Comparison of ENCODE assay signal across 12 mouse cellular contexts in genomic region chr11:115834033-115834432, GRCm38 (mm10). TPM values are rescaled to one million over a fixed set of nuclear protein-coding genes. Genes with fewer than 3 reads are reported as not detected.
DNase-seq lines count a peak whose midpoint lies in the region; ATAC-seq and TF ChIP-seq lines count a peak whose summit lies in the region.
"Had no signal": no experiment of that assay in that cellular context is flagged by ENCODE, and none has a peak within 500 bp of the region (broad histone marks: within the 10 kb centered on the region; RNA-seq: fewer than 3 reads in every experiment).

No protein-coding gene starts in this region.

- intact Hi-C loops in gastrocnemius, adult 2 months (cut with DNase I) = no loop called here

- no peak for ATAC-seq in lung, embryonic 14.5 days (ENCODE audit: insufficient read depth)
- ATAC-seq in kidney, postnatal 0 days (replicated peaks; ENCODE audit: low FRiP score, low read depth) = no peak
- no peak for ATAC-seq in stomach, embryonic 15.5 days (ENCODE audit: insufficient read depth, low FRiP score, low read depth)

- no peak for DNase-seq in gastrocnemius, adult 2 months
- no peak for DNase-seq in gastrocnemius, adult 8-10 months (ENCODE audit: low spot score in 2 of 2)
- no peak for DNase-seq in lung, embryonic 14.5 days
- DNase-seq in lung, postnatal 14 days = no peak
- no peak for DNase-seq in kidney, postnatal 0 days (ENCODE audit: low spot score)
- no peak for DNase-seq in gastrocnemius, postnatal 25 days
- DNase-seq in left cerebral cortex, adult 18-20 months (ENCODE audit: low spot score in 2 of 2) = no peak
- DNase-seq: adrenal gland, adult 2 months; embryo, embryonic 11 days; gastrocnemius, postnatal 36 days; lung, postnatal 10 days had no signal

- H3K36me3 ChIP-seq in lung, embryonic 14.5 days (ENCODE audit: insufficient read depth) = no peaks in the 10 kb centered on the region
- no peaks in the 10 kb centered on the region for H3K36me3 ChIP-seq in kidney, postnatal 0 days (ENCODE audit: insufficient read depth, low read length)
- H3K36me3 ChIP-seq in stomach, embryonic 15.5 days = no peaks in the 10 kb centered on the region

- WGBS in lung, embryonic 14.5 days = 67% methylated on average over 6 of the region's 6 CpGs
- WGBS in kidney, postnatal 0 days = 42% methylated on average over 6 of the region's 6 CpGs
- WGBS in stomach, embryonic 15.5 days = 74% methylated on average over 6 of the region's 6 CpGs

- H3K27me3 ChIP-seq in lung, embryonic 14.5 days (ENCODE audit: insufficient read depth, low read length) = no peaks in the 10 kb centered on the region
- no peaks in the 10 kb centered on the region for H3K27me3 ChIP-seq in kidney, postnatal 0 days (ENCODE audit: insufficient read depth, low read length)
- no peaks in the 10 kb centered on the region for H3K27me3 ChIP-seq in stomach, embryonic 15.5 days (replicated peaks)

- H3K4me3 ChIP-seq in gastrocnemius, adult 2 months = no peak overlapping the region
- H3K4me3 ChIP-seq in lung, embryonic 14.5 days (ENCODE audit: low read depth, low read length) = no peak overlapping the region
- no peak overlapping the region for H3K4me3 ChIP-seq in kidney, postnatal 0 days (replicated peaks; ENCODE audit: low read depth, low read length)
- H3K4me3 ChIP-seq in stomach, embryonic 15.5 days (replicated peaks) = no peak overlapping the region

- H3K4me2 ChIP-seq in lung, embryonic 14.5 days = no peak overlapping the region
- H3K4me2 ChIP-seq in kidney, postnatal 0 days (ENCODE audit: low read length) = peak overlapping the region; percentile 19; the same call in 1 of the 2 replicates
- peak overlapping the region; percentile 30; the same call in 1 of the 2 replicates for H3K4me2 ChIP-seq in stomach, embryonic 15.5 days

- H3K9ac ChIP-seq in lung, embryonic 14.5 days = no peak overlapping the region
- peak overlapping the region; percentile 47; the same call in 1 of the 2 replicates for H3K9ac ChIP-seq in kidney, postnatal 0 days (ENCODE audit: low read depth, low read length)
- H3K9ac ChIP-seq in stomach, embryonic 15.5 days = no peak overlapping the region

- peaks cover 38% of the 10 kb centered on the region for H3K4me1 ChIP-seq in lung, embryonic 14.5 days (ENCODE audit: insufficient read depth)
- H3K4me1 ChIP-seq in kidney, postnatal 0 days (replicated peaks; ENCODE audit: insufficient read depth, low read length) = peaks cover 72% of the 10 kb centered on the region
- H3K4me1 ChIP-seq in stomach, embryonic 15.5 days = peaks cover 64% of the 10 kb centered on the region

- no peaks in the 10 kb centered on the region for H3K9me3 ChIP-seq in lung, embryonic 14.5 days (ENCODE audit: low read depth, low read length)
- no peaks in the 10 kb centered on the region for H3K9me3 ChIP-seq in kidney, postnatal 0 days (replicated peaks; ENCODE audit: low read length)
- H3K9me3 ChIP-seq in stomach, embryonic 15.5 days = no peaks in the 10 kb centered on the region

- TF ChIP-seq CTCF in gastrocnemius, adult 2 months (IDR thresholded peaks at IDR 0.05) = no peak
- TF ChIP-seq CTCF in lung, embryonic 14.5 days (IDR thresholded peaks at IDR 0.05; ENCODE audit: low read depth) = no peak
- TF ChIP-seq CTCF in kidney, postnatal 0 days (IDR thresholded peaks at IDR 0.05; ENCODE audit: low read depth) = no peak

- H3K27ac ChIP-seq in gastrocnemius, adult 2 months = peak overlapping the region; percentile 74; the same call in 1 of the 2 replicates
- peak overlapping the region; percentile 91 for H3K27ac ChIP-seq in lung, embryonic 14.5 days (ENCODE audit: low read depth)
- peak overlapping the region; percentile 92 for H3K27ac ChIP-seq in kidney, postnatal 0 days
- peak overlapping the region; percentile 88 for H3K27ac ChIP-seq in stomach, embryonic 15.5 days

RNA-seq across cellular contexts. Expression of gene Llgl2, which starts 10.2 kb away (rescaled TPM):
- total RNA-seq in gastrocnemius, adult 2 months (2021) = 1 to 10 TPM; 8.3 to 9.8 TPM
- 10 to 100 TPM in 2 of 4 experiments, 1 to 10 TPM in 2; 6.6 to 20.8 (median 9.5) TPM for total RNA-seq in gastrocnemius, adult 8-10 months (2022)
- polyA plus RNA-seq in lung, embryonic 14.5 days (2014; fragmentation: Nextera tagmentation; extraction: Ambion mirVana) = 28.8 and 31.9 TPM in 2 replicates
- polyA plus RNA-seq in kidney, postnatal 0 days (2015; fragmentation: Nextera tagmentation; extraction: Ambion mirVana) = 54.5 and 61.2 TPM in 2 replicates
- 60.4 and 61.5 TPM in 2 replicates for polyA plus RNA-seq in stomach, embryonic 15.5 days (2015; fragmentation: Nextera tagmentation; extraction: Ambion mirVana)
- total RNA-seq in gastrocnemius, postnatal 25 days (2021) = 1 to 10 TPM; 7.8 to 9.0 TPM
- 1 to 10 TPM; 3.6 to 4.5 TPM for total RNA-seq in left cerebral cortex, adult 18-20 months (2021)

RNA-seq across cellular contexts. Expression of gene Tsen54, which starts 19.5 kb away (rescaled TPM):
- 1 to 10 TPM; 6.2 to 6.9 TPM for total RNA-seq in gastrocnemius, adult 2 months (2021)
- total RNA-seq in gastrocnemius, adult 8-10 months (2022) = 1 to 10 TPM; 4.8 to 7.2 (median 5.7) TPM
- 31.5 and 35.0 TPM in 2 replicates for polyA plus RNA-seq in lung, embryonic 14.5 days (2014; fragmentation: Nextera tagmentation; extraction: Ambion mirVana)
- polyA plus RNA-seq in kidney, postnatal 0 days (2015; fragmentation: Nextera tagmentation; extraction: Ambion mirVana) = 34.7 and 36.2 TPM in 2 replicates
- polyA plus RNA-seq in stomach, embryonic 15.5 days (2015; fragmentation: Nextera tagmentation; extraction: Ambion mirVana) = 28.2 and 30.6 TPM in 2 replicates
- total RNA-seq in gastrocnemius, postnatal 25 days (2021) = 1 to 10 TPM; 3.2 to 7.5 TPM
- total RNA-seq in left cerebral cortex, adult 18-20 months (2021) = 10 to 100 TPM; 14.0 to 14.5 TPM

RNA-seq across cellular contexts. Expression of gene Caskin2, which starts 20.6 kb away (rescaled TPM):
- 10 to 100 TPM; 14.5 to 19.2 TPM for total RNA-seq in gastrocnemius, adult 2 months (2021)
- total RNA-seq in gastrocnemius, adult 8-10 months (2022) = 10 to 100 TPM; 11.6 to 14.6 (median 12.3) TPM
- polyA plus RNA-seq in lung, embryonic 14.5 days (2014; fragmentation: Nextera tagmentation; extraction: Ambion mirVana) = 21.0 and 23.0 TPM in 2 replicates
- polyA plus RNA-seq in kidney, postnatal 0 days (2015; fragmentation: Nextera tagmentation; extraction: Ambion mirVana) = 14.2 and 14.4 TPM in 2 replicates
- polyA plus RNA-seq in stomach, embryonic 15.5 days (2015; fragmentation: Nextera tagmentation; extraction: Ambion mirVana) = 11.7 and 13.1 TPM in 2 replicates
- total RNA-seq in gastrocnemius, postnatal 25 days (2021) = 10 to 100 TPM; 13.7 to 13.9 TPM
- total RNA-seq in left cerebral cortex, adult 18-20 months (2021) = 10 to 100 TPM; 17.7 to 18.6 TPM

RNA-seq across cellular contexts. Expression of gene Myo15b, which starts 24.2 kb away (rescaled TPM):
- not detected for total RNA-seq in gastrocnemius, adult 2 months (2021)
- total RNA-seq in gastrocnemius, adult 8-10 months (2022) = not detected
- polyA plus RNA-seq in lung, embryonic 14.5 days (2014; fragmentation: Nextera tagmentation; extraction: Ambion mirVana) = 0.12 and 0.28 TPM in 2 replicates
- 16.5 and 17.6 TPM in 2 replicates for polyA plus RNA-seq in kidney, postnatal 0 days (2015; fragmentation: Nextera tagmentation; extraction: Ambion mirVana)
- 17.8 and 24.7 TPM in 2 replicates for polyA plus RNA-seq in stomach, embryonic 15.5 days (2015; fragmentation: Nextera tagmentation; extraction: Ambion mirVana)
- not detected for total RNA-seq in gastrocnemius, postnatal 25 days (2021)
- total RNA-seq in left cerebral cortex, adult 18-20 months (2021) = under 1 TPM; 0.49 to 0.75 TPM
- total RNA-seq: gastrocnemius, postnatal 36 days had no signal
